28 mouse cellular contexts compared by ENCODE assay signal in the genomic region with DNA sequence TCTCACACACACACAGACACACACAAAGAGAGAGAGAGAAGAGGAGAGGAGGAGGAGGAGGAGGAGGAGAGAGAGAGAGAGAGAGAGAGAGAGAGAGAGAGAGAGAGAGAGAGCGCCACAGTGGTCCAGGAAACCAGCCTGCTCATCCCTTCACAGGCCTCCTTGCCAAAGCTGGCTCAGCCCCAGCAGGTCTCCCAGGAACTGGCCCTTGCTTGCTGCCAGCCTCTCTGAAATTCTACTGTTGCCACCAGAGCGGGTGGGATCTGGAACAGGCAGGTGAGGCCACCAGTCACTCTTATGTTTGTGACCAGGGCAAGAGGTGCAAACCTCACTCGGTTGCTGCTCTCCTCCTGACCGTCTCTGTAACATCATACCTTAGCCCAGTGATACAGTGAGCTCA. TPM values are rescaled to one million over a fixed set of nuclear protein-coding genes. Genes with fewer than 3 reads are reported as not detected.
DNase-seq lines count a peak whose midpoint lies in the region.
"Had no signal": no experiment of that assay in that cellular context is flagged by ENCODE, and none has a peak within 500 bp of the region (broad histone marks: within the 10 kb centered on the region; RNA-seq: fewer than 3 reads in every experiment).

No protein-coding gene starts in this region.

- no peak overlapping the region for H3K27ac ChIP-seq in heart, embryonic 10.5 days
- H3K27ac ChIP-seq: forebrain, embryonic 13.5 days; gastrocnemius, adult 2 months; hindbrain, embryonic 14.5 days; limb, embryonic 13.5 days; lung, embryonic 15.5 days; midbrain, embryonic 10.5 days; neural tube, embryonic 13.5 days had no signal

- peaks cover 14% of the 10 kb centered on the region; the same call in 1 of the 2 replicates for H3K27me3 ChIP-seq in heart, embryonic 10.5 days (ENCODE audit: insufficient read depth, poor library complexity, severe bottlenecking)
- H3K27me3 ChIP-seq: forebrain, embryonic 13.5 days; heart, embryonic 12.5 days; limb, embryonic 13.5 days; lung, embryonic 15.5 days; neural tube, embryonic 13.5 days had no signal

- DNase-seq in left cerebral cortex, postnatal 4 days, result peak; percentile 84
- no peak for DNase-seq in left cerebral cortex, adult 8-10 months (ENCODE audit: low spot score in 2 of 2)
- peak; percentile 75 for DNase-seq in cerebellum, adult 11-12 months
- DNase-seq in cerebellum, adult 9-10 months, result peak; percentile 58
- DNase-seq in cerebellum, postnatal 36 days, result peak; percentile 66 to 72
- no peak for DNase-seq in kidney, postnatal 4 days
- no peak for DNase-seq in heart, embryonic 10.5 days (ENCODE audit: low spot score)
- DNase-seq: B cell, adult 2 months; gastrocnemius, adult 2 months; gastrocnemius, postnatal 36 days; heart, adult 18-20 months; heart, postnatal 4 days; kidney, adult 11 months; kidney, postnatal 14 days; layer of hippocampus, postnatal 36 days; thymus, adult 2 months; thymus, postnatal 4 days had no signal

- H3K9me3 ChIP-seq in heart, embryonic 10.5 days, result no peaks in the 10 kb centered on the region
- H3K9me3 ChIP-seq: forebrain, embryonic 13.5 days; limb, embryonic 13.5 days; lung, embryonic 15.5 days; midbrain, embryonic 10.5 days; neural tube, embryonic 13.5 days had no signal

- intact Hi-C loops in left cerebral cortex, postnatal 4 days (cut with DNase I), result no loop called here

- H3K4me3 ChIP-seq in heart, embryonic 10.5 days, result no peak overlapping the region
- H3K4me3 ChIP-seq: forebrain, embryonic 13.5 days; gastrocnemius, adult 2 months; heart, embryonic 12.5 days; limb, embryonic 13.5 days; lung, embryonic 15.5 days; midbrain, embryonic 10.5 days; neural tube, embryonic 13.5 days had no signal

- WGBS in heart, embryonic 10.5 days, result 85% methylated on average over 4 of the region's 4 CpGs

- H3K4me1 ChIP-seq in heart, embryonic 10.5 days, result peaks cover 7% of the 10 kb centered on the region
- H3K4me1 ChIP-seq: forebrain, embryonic 13.5 days; limb, embryonic 13.5 days had no signal

- no peaks in the 10 kb centered on the region for H3K36me3 ChIP-seq in heart, embryonic 10.5 days
- H3K36me3 ChIP-seq: heart, embryonic 12.5 days; limb, embryonic 13.5 days; lung, embryonic 15.5 days; midbrain, embryonic 10.5 days; neural tube, embryonic 13.5 days had no signal

RNA-seq across cellular contexts. Expression of a gene that starts 19.5 kb away (rescaled TPM):
- under 1 TPM; 0.34 to 0.46 TPM for total RNA-seq in left cerebral cortex, postnatal 4 days (2021)
- under 1 TPM in 2 of 4 experiments, not detected in 2; 0.30 to 0.33 TPM for total RNA-seq in left cerebral cortex, adult 8-10 months (2022)
- 0.98 and 1.5 TPM in 2 replicates for polyA plus RNA-seq in heart, embryonic 10.5 days (2016; fragmentation: Nextera tagmentation; extraction: Ambion mirVana)

RNA-seq across cellular contexts. Expression of a gene that starts 36.2 kb away (rescaled TPM):
- 1 to 10 TPM in 1 of 2 experiments, under 1 TPM in 1; 0.62 to 1.1 TPM for total RNA-seq in left cerebral cortex, postnatal 4 days (2021)
- 10 to 100 TPM; 23.8 to 26.2 (median 24.8) TPM for total RNA-seq in left cerebral cortex, adult 8-10 months (2022)
- not detected in 2 replicates for polyA plus RNA-seq in heart, embryonic 10.5 days (2016; fragmentation: Nextera tagmentation; extraction: Ambion mirVana)
- total RNA-seq: megakaryocyte progenitor cell, adult 5-6 weeks had no signal
- polyA plus RNA-seq: embryonic facial prominence, embryonic 11.5 days; forebrain, embryonic 13.5 days; heart, embryonic 12.5 days; heart, postnatal 0 days; limb, embryonic 13.5 days; liver, embryonic 11.5 days had no signal

RNA-seq across cellular contexts. Expression of a gene that starts 57.4 kb away (rescaled TPM):
- 10 to 100 TPM; 18.2 to 18.7 TPM for total RNA-seq in left cerebral cortex, postnatal 4 days (2021)
- 10 to 100 TPM; 22.4 to 24.1 (median 23.5) TPM for total RNA-seq in left cerebral cortex, adult 8-10 months (2022)
- polyA plus RNA-seq in heart, embryonic 10.5 days (2016; fragmentation: Nextera tagmentation; extraction: Ambion mirVana), result 57.7 and 65.2 TPM in 2 replicates

Comparison
In these comparisons a context has a peak if more than half of its experiments do, and no peak if none do; other contexts are left out.
1. DNase-seq: peak in left cerebral cortex, postnatal 4 days (single experiment), cerebellum, adult 11-12 months (single experiment), cerebellum, adult 9-10 months (single experiment) and cerebellum, postnatal 36 days (2 of 2); none in left cerebral cortex, adult 8-10 months (0 of 2), kidney, postnatal 4 days (0 of 2) and heart, embryonic 10.5 days (single experiment).
2. RNA of a gene that starts 36.2 kb away (total RNA-seq): 23.8 to 26.2 TPM in left cerebral cortex, adult 8-10 months; 0.62 to 1.1 TPM in left cerebral cortex, postnatal 4 days; every median in the first group is over 10 times any median in the second.